Mouse (Mus musculus): ENCODE measurements around the gene Dock9. TPM values are rescaled to one million over a fixed set of nuclear protein-coding genes. Genes with fewer than 3 reads are reported as not detected.

The Dock9 gene
- polyA plus RNA-seq, 1 experiment from 2014 or later: 7.0 TPM

DNA sequence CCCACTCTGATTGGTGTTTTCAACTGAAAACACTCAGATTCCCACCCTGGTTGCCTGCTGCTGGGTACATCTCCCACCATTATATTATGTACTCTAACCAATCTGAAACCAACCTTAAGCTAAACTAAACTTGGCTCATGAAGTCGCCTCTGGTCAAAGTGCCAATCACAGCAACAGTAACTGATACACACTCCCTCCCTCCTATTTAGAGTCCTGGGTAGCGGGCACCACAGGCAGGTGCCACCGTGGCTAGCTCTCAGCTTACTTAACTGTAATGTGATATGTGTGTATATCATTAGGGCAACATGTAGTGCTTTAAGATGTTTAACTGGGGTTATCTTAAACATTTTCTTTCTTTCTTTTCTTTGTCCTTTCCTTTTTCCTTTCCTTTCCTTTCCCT is 177.1 kb downstream of the Dock9 start:
- Histone ChIP-seq H3K4me3 (no peak overlapping the region), H3K9ac (no peak overlapping the region), H3K36me3 (peaks cover 26% of the 10 kb centered on the region), H3K4me2 (no peak overlapping the region), H3K27me3 (replicated peaks) (no peaks in the 10 kb centered on the region), H3K4me1 (replicated peaks) (no peaks in the 10 kb centered on the region), H3K27ac (ENCODE audit: poor library complexity, severe bottlenecking) (no peak overlapping the region), H3K9me3 (replicated peaks) (no peaks in the 10 kb centered on the region)
- 87% methylated on average over 3 of the region's 3 CpGs for WGBS
- no peak for ATAC-seq (ENCODE audit: insufficient number of reproducible peaks, low FRiP score)

DNA sequence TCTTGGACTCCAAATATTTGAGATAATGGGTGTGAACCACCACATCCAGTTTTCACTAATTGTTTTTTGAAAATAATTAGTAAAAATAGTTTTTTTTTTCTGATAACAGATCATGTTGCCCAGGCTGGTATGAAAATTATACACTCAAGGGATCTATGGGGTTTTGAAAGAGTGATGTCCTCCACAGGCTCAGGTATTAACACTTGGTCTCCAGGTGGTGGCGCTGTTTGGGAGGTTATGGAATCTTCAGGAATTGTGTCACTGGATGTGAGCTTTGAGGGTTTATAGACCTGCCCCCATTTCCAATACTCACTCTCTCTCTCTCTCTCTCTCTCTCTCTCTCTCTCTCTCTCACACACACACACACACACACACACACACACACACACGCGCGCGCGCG is 177.5 kb downstream of the Dock9 start:
- Histone ChIP-seq H3K27ac (ENCODE audit: poor library complexity, severe bottlenecking) (no peak overlapping the region), H3K27me3 (replicated peaks) (no peaks in the 10 kb centered on the region), H3K4me1 (replicated peaks) (no peaks in the 10 kb centered on the region), H3K4me3 (no peak overlapping the region), H3K9me3 (replicated peaks) (no peaks in the 10 kb centered on the region), H3K9ac (no peak overlapping the region), H3K4me2 (no peak overlapping the region), H3K36me3 (peaks cover 26% of the 10 kb centered on the region)
- ATAC-seq (ENCODE audit: insufficient number of reproducible peaks, low FRiP score): no peak
- 97% methylated on average over 7 of the region's 7 CpGs for WGBS

DNA sequence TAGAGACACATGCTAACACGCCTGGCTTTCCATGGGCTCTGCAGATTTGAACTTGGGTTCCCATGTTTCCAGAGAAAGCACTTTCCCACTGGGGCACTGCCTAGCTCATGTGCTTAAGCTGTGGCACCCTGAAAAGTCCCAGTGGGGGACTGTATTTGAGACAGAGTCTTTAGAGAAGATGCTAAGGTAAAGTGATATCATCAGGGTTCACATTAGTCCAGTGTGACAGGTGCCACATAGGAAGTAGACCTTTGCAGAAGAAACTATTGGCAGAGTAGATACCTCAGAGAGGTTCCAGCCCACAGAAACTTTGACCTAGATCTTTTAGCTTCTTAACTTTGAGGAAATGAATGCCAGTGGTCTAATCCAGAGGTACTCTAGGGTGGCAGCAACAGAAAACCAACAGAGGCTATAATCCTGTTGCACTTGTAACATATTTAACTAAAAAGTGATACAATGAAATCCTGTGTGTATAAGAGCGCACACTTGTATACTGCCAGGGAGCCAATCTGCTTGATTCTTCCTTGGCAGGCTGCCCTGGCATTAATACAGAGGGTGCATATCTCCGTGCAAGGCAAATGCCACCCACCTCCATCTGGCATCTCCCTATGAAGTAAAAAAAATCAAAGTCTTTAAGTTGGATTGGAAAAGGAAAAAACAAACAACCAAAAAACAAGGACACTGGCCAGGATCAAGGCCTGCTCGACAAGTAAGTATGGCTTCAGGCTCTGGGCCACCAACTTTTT is 179.8 kb downstream of the Dock9 start:
- no peak overlapping the region for H3K27ac ChIP-seq (ENCODE audit: poor library complexity, severe bottlenecking)
- no peak overlapping the region for H3K9ac ChIP-seq
- no peak overlapping the region for H3K4me2 ChIP-seq
- 82% methylated on average over 4 of the region's 4 CpGs for WGBS
- H3K36me3 ChIP-seq: peaks cover 23% of the 10 kb centered on the region
- H3K9me3 ChIP-seq (replicated peaks): no peaks in the 10 kb centered on the region
- H3K27me3 ChIP-seq (replicated peaks): no peaks in the 10 kb centered on the region
- no peak for ATAC-seq (ENCODE audit: insufficient number of reproducible peaks, low FRiP score)
- no peaks in the 10 kb centered on the region for H3K4me1 ChIP-seq (replicated peaks)
- H3K4me3 ChIP-seq: no peak overlapping the region

DNA sequence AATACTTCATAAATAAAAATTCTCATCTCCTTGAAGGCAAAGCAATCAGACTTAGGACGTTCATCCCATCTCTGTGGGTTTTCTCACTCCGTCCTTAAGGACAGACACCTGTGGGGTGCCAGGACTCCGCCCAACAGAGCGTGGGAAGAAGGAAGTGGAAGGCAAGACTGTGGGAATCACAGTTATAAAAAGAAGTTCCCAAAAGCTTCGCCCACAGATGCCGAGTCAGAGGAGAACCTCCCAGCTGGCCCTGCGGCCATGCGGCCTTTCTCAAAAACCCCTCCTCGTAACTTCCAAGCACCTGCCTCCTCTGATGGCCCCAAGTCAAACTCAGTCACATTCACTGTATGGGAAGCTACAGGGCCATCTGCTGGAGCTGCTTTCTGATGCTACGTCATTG is 182.2 kb downstream of the Dock9 start:
- WGBS: 88% methylated on average over 10 of the region's 10 CpGs
- Histone ChIP-seq H3K9me3 (replicated peaks) (no peaks in the 10 kb centered on the region), H3K4me2 (no peak overlapping the region), H3K27me3 (replicated peaks) (no peaks in the 10 kb centered on the region), H3K9ac (no peak overlapping the region), H3K4me3 (no peak overlapping the region), H3K27ac (ENCODE audit: poor library complexity, severe bottlenecking) (no peak overlapping the region), H3K4me1 (replicated peaks) (peaks cover 8% of the 10 kb centered on the region), H3K36me3 (peaks cover 3% of the 10 kb centered on the region)
- no peak for ATAC-seq (ENCODE audit: insufficient number of reproducible peaks, low FRiP score)

DNA sequence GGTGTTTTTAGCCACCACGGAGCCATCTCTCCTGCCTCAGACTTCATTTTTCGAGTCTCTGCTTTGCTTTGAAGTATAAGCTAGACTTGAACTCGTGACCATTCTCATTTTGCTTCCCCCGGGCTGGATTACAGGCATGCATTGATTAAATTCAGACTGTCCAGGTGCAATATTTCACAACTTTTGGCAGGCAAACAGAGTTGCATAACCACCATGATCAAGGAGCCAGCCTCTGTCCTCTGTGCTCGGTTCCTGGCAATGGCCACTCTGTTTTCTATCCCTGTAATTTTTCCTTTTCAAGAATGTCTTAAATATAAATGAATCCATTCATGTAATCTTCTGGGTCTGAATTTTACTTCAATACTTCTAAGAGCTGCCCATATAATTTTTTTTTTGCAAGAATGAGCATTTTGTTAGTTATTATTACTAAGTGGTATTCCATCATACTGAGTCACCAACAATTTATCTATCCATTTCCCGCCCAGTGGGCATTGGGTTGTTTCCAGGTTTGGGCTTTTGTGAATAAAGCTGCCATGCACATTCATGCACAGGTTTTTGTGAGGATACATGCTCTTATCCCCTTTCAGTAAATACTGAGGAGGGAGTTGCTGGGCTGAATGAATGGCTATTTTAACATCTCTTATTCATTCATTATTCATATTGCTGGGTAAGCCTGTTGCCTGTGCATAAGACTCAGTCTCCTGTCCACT is 183.0 kb downstream of the Dock9 start:
- WGBS: 77% methylated on average over 6 of the region's 6 CpGs
- Histone ChIP-seq H3K9me3 (replicated peaks) (no peaks in the 10 kb centered on the region), H3K4me3 (no peak overlapping the region), H3K27me3 (replicated peaks) (no peaks in the 10 kb centered on the region), H3K27ac (ENCODE audit: poor library complexity, severe bottlenecking) (no peak overlapping the region), H3K4me1 (replicated peaks) (peaks cover 8% of the 10 kb centered on the region), H3K36me3 (no peaks in the 10 kb centered on the region), H3K9ac (no peak overlapping the region), H3K4me2 (no peak overlapping the region)
- no peak for ATAC-seq (ENCODE audit: insufficient number of reproducible peaks, low FRiP score)

DNA sequence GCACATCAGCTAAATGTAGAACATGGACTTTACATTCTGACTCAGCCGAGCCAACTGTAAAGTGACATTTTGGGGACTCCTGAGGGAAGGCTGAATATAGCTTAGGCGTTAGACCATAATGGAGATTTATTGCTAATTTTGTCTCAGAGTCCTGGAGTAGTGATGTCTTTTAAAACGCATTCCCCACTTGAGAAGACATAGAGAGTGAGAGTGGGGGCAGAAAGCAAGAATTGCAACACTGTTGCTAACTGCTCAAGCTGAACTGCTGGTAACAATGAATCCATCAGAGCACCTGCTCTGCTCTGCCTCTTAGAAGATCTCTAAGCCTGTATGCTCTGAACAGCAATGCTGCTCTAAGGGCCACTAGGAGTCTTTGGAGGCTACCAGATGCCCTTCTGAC is 184.1 kb downstream of the Dock9 start:
- H3K9ac ChIP-seq: no peak overlapping the region
- H3K4me1 ChIP-seq (replicated peaks): peaks cover 11% of the 10 kb centered on the region
- no peak overlapping the region for H3K4me2 ChIP-seq
- WGBS: 61% methylated on average over 3 of the region's 3 CpGs
- no peak overlapping the region for H3K27ac ChIP-seq (ENCODE audit: poor library complexity, severe bottlenecking)
- H3K4me3 ChIP-seq: no peak overlapping the region
- no peaks in the 10 kb centered on the region for H3K27me3 ChIP-seq (replicated peaks)
- ATAC-seq (ENCODE audit: insufficient number of reproducible peaks, low FRiP score): no peak
- H3K36me3 ChIP-seq: no peaks in the 10 kb centered on the region
- H3K9me3 ChIP-seq (replicated peaks): no peaks in the 10 kb centered on the region

DNA sequence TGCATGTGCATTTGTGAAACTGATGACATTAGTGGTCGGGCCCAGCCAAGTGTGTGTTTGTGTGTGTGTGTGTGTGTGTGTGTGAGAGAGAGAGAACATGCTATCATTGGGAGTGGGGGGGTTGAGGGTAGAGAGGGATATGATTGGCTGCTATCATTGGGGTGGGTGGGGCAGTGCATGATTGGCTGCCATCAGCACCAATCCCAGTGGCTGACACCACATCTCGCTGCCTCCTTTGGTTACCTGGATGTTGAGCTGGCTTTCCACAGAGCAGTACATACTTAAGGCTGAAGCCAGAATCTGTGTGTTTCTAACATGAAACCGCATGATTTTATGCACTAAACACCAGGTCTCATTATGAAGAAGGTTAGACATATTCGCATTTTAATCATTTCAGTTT is 184.7 kb downstream of the Dock9 start:
- no peak overlapping the region for H3K4me2 ChIP-seq

DNA sequence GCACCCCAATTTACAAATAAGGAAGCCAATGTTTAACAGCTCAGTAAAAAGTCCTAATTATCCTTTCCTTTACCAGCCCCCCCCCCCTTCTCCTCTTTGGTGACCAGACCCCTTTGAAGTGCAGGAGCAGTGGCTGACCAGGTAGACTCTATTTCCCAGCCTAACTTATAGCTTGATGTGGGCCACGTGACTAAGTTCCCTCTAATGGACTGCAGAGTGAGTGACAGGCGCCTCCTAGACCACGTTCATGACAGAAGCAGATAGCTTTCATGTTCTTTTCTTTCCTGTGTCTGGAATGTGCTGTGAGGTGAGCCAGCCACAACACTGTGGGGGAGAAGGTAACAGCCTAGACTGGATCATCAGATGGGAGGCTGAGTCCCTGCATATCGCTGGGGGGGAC is 186.1 kb downstream of the Dock9 start:
- H3K4me3 ChIP-seq: no peak overlapping the region
- no peaks in the 10 kb centered on the region for H3K9me3 ChIP-seq (replicated peaks)
- 40% methylated on average over 4 of the region's 4 CpGs for WGBS
- ATAC-seq (ENCODE audit: insufficient number of reproducible peaks, low FRiP score): no peak
- no peaks in the 10 kb centered on the region for H3K27me3 ChIP-seq (replicated peaks)
- peaks cover 26% of the 10 kb centered on the region for H3K4me1 ChIP-seq (replicated peaks)
- H3K27ac ChIP-seq (ENCODE audit: poor library complexity, severe bottlenecking): no peak overlapping the region
- H3K4me2 ChIP-seq: no peak overlapping the region
- no peaks in the 10 kb centered on the region for H3K36me3 ChIP-seq
- no peak overlapping the region for H3K9ac ChIP-seq

More for the DNA sequence above, 184.7 kb downstream of the Dock9 start:
- no peaks in the 10 kb centered on the region for H3K27me3 ChIP-seq (replicated peaks)
- H3K36me3 ChIP-seq: no peaks in the 10 kb centered on the region
- H3K27ac ChIP-seq (ENCODE audit: poor library complexity, severe bottlenecking): no peak overlapping the region
- WGBS: 86% methylated on average over 4 of the region's 4 CpGs
- no peak overlapping the region for H3K9ac ChIP-seq
- peaks cover 16% of the 10 kb centered on the region for H3K4me1 ChIP-seq (replicated peaks)
- no peak for ATAC-seq (ENCODE audit: insufficient number of reproducible peaks, low FRiP score)
- no peak overlapping the region for H3K4me3 ChIP-seq
- H3K9me3 ChIP-seq (replicated peaks): no peaks in the 10 kb centered on the region

DNA sequence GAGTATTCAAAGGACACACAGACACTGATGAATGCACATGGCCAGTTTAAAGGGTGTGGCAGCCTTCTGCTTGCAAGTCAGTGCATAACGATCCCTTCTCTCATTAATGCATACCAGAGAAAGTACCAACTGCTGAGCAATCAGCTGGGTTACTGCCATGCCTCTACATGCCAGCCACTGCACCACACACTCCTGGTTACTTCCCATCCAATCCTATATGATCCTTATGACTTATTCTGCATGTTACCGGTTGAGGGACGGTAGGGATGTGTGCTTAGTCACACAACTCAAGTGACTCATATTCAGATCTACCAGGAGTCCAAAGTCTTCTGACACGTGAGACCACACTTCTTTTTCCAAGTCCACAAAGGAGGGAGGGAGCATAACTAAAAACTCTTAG is 186.5 kb downstream of the Dock9 start:
- 79% methylated on average over 4 of the region's 4 CpGs for WGBS
- no peak overlapping the region for H3K27ac ChIP-seq (ENCODE audit: poor library complexity, severe bottlenecking)
- no peaks in the 10 kb centered on the region for H3K36me3 ChIP-seq
- no peaks in the 10 kb centered on the region for H3K9me3 ChIP-seq (replicated peaks)
- H3K4me2 ChIP-seq: no peak overlapping the region
- H3K9ac ChIP-seq: no peak overlapping the region
- no peaks in the 10 kb centered on the region for H3K27me3 ChIP-seq (replicated peaks)
- H3K4me3 ChIP-seq: no peak overlapping the region
- peaks cover 30% of the 10 kb centered on the region for H3K4me1 ChIP-seq (replicated peaks)
- no peak for ATAC-seq (ENCODE audit: insufficient number of reproducible peaks, low FRiP score)

DNA sequence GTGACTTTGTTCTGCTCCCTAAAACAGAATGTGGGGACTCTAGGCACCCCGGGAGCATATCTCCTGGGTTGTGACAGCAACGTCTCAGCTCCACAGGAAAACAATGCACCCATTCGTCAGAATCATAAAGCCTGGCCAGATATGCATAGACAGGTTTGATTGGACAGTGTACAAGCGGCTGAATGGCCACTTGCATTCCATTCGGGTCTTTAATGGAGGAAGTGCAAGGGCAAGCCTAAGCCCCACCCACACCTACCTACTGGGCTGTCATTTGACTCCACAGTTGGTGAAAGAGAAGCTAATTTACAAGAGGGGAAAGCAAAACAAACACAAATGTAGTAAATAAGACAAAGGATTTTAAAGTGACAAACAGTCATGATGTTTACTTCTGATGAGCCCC is 189.1 kb downstream of the Dock9 start:
- WGBS: 12% methylated on average over 5 of the region's 5 CpGs
- H3K27me3 ChIP-seq (replicated peaks): no peaks in the 10 kb centered on the region
- peak overlapping the region; percentile 17; the same call in 1 of the 2 replicates for H3K4me3 ChIP-seq
- no peaks in the 10 kb centered on the region for H3K36me3 ChIP-seq
- peaks cover 32% of the 10 kb centered on the region for H3K4me1 ChIP-seq (replicated peaks)
- H3K27ac ChIP-seq (ENCODE audit: poor library complexity, severe bottlenecking): no peak overlapping the region
- H3K9me3 ChIP-seq (replicated peaks): no peaks in the 10 kb centered on the region
- H3K9ac ChIP-seq: 0 out of 2 replicates have a peak overlapping the region, but pooled peaks have one; percentile 10
- peak overlapping the region; percentile 54 for H3K4me2 ChIP-seq
- ATAC-seq (ENCODE audit: insufficient number of reproducible peaks, low FRiP score): 0 out of 2 replicates have a peak, but pooled peaks have one; percentile 39

DNA sequence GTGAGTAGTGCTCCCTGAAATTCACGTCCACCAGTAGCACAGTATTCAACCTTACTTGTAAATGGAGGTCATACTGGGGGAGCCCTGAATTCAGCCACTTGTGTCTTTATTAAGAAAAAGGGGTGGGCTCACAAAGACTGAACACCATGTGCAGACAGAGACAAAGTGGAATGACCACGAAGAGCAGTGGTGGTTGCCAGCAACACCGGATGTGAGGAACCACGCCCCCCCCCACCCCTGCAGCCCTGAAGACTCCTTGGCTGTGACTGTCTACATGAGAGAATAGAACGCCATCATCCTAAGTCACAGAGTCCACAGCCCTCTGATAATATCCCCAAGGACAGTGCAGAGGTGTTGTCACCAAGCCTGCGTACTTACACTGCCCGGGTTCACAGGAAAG is 191.2 kb downstream of the Dock9 start:
- Histone ChIP-seq H3K4me2 (peak overlapping the region; percentile 9), H3K36me3 (peaks cover 6% of the 10 kb centered on the region; the same call in 1 of the 2 replicates)
- WGBS: 60% methylated on average over 7 of the region's 7 CpGs

More for the DNA sequence above, 191.2 kb downstream of the Dock9 start:
- no peaks in the 10 kb centered on the region for H3K9me3 ChIP-seq (replicated peaks)
- H3K4me1 ChIP-seq (replicated peaks): peaks cover 25% of the 10 kb centered on the region
- no peak overlapping the region for H3K4me3 ChIP-seq
- ATAC-seq (ENCODE audit: insufficient number of reproducible peaks, low FRiP score): 0 out of 2 replicates have a peak, but pooled peaks have one; percentile 29
- no peak overlapping the region for H3K27ac ChIP-seq (ENCODE audit: poor library complexity, severe bottlenecking)
- H3K27me3 ChIP-seq (replicated peaks): no peaks in the 10 kb centered on the region
- no peak overlapping the region for H3K9ac ChIP-seq

Measured in heart, embryonic 12.5 days (tissue).